Mouse (Mus musculus) thymus, postnatal 0 days (tissue): ENCODE results near the gene Ppp2r5a. TPM values are rescaled to one million over a fixed set of nuclear protein-coding genes. Genes with fewer than 3 reads are reported as not detected.

Experiments
- DNase-seq: peaks from one replicate; pipeline ENCODE4 v3.0.0-alpha.2; 2015; ENCODE audit warnings: low spot score
- polyA plus RNA-seq: library from polyadenylated mRNA; unstranded; fragments of >200 nt; fragmentation: Nextera tagmentation; extraction: Ambion mirVana; gene quantifications from 2 replicates; pipeline ENCODE4 v1.2.1, GENCODE M21; 2015

Gene Ppp2r5a
- polyA plus RNA-seq, 1 experiment from 2014 or later: 79.1 TPM

DNA sequence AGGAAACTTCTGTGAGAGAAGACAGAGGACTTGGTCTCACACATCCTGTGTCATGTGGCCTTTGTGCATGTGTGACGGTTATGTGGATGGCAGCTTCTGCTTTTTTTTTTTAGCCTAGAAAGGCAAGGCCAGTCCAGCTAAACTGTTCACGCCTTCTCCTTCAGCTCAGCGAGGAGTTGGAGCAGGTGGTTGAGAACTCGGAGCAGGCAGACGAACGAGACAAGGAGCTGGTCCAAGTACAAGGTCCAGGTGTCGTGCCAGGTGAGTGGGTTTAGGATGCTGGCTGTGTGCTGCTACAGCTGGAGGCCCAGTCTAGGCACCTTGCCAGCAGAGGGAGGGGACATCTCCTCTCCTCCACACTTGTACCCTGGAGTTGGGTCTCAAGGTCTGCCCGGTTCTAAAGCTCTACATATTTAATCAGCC is 75.0 kb downstream of the Ppp2r5a start:
- peak; percentile 13 for DNase-seq

DNA sequence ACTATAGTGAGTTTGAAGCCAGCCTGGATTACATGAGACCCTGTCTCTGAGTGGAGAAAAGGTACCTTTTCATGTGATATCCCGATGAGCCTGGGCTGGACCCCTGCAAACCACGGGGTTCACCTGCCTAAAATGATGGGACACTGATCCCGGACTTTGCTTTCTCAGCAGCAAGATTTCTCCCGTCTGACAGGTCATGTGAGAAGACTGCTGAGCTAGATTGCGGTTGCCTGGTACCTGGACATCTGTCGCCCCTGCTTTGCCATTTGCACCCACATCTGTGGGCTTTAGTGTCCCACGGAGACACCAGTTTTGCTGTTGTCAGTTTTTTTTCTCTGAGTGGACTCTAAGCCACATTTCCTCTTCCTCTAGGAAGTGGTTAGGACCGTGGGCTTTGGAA is 75.8 kb downstream of the Ppp2r5a start:
- DNase-seq: no peak

DNA sequence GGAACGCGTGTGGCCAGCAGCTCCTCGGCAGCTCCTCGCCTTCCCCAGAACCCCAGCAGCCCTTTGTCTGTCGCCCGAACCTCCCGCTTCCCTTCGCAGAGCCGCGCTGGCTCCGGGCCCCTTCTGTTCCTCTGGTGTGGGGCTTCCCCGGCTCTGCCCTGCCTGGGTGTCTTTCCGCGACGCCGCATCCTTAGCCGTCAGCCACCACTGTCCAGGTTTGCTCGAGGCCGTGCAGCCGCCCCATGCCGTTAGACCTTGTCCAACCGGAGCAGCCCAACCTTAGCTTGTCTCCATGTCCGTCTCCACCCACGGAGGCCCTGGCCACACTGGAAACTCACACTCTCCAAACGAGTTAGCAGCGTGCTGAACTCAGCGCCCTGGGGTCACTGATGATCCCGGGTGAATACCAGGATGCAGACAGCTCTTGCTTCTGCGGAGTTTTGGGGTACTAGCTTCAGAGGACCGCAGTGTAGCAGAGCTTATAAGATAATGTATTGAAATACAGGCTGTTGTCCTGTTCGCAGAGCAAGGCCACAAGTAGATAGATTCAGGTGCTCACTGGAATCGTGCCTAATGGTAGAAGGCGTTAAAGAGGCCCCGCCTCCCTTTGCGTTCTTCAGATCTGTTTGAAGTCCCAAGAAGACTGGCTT is 76.7 kb downstream of the Ppp2r5a start:
- DNase-seq: peak; percentile 66

DNA sequence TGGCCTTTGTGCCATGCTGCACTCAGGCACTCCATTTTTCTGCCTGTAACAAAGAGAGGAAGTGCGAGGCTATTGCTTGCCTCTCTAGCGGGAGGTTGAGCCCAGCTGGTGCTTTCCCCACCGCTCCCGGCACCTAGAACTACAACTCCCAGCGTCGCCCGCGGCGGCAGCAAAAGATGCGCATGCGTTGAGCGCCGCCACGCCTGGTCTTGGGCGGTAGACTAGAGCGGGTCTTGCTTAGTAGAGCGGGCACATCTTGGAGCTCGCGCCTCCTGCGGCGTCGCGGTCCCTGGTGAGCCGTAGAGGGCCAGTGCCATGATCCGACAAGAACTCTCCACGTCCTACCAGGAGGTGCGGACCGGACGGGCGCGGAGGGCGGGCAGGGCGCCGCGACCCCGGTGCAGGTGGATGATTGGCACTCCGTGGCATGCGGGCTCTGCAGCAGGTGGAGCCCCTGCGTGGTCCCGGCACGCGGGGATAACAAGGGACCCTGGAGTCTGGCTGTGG is 77.3 kb downstream of the Ppp2r5a start, which contains the start of gene Tmem206:
Gene Tmem206, plus strand, starts transcription at position 187 of the 507 bp plus-strand sequence.
- DNase-seq: peak; percentile 98

DNA sequence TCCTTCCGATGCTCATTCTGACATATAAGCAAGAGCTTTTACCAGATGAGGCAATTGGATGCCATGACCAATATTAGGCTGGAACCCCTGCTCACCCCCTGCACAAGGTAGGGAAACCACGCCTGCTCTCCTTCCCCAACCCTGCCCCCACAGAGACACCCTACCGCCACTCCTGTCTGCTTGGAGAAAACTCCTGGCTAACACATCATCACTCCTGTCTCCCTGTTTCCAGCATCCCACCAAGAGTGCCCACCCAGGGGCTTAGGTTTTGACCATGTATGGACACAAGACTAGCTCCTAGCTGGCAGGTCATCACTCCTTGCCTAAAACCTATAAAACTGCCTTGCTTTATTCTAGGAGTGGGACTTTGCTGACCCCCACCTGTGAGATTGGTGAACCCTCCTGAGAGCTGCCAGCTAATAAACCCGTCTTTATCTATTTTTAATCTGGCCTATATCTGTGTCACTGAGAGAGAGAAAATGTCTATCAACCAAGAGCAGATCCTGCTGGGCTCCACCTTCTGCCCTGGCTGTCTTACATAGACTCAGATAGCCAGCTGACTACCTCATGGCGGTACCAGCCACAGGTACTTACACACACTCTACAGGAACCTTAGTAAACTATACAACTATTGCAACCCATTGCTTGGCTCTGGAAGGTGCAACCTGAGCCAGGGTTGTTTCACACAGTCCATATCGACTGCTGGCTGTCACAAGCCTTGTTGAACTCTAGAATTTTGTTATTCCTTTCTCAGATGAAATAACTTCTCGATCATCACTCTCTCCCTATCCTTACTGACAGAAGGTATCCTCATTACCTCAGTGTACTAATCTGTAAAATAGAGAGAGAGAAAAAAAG is 78.1 kb downstream of the Ppp2r5a start:
- peak; percentile 14 for DNase-seq

DNA sequence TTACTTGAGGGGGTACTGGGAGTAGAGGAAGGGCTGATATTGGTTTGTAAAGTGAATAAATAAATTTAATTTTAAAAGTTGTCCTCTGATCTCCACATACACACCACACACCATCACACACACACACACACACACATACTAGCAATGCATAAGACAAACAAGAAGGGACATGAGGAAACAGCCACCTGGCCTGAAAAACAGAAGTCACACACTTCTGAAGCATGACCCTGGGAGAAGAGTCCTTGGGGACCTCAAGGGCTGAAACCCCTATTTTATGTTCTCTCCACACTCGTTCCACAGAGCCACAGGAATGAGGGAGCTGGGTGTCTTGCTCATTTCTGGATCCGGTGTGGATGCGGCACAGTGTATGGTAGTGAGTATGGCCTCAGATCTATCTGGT is 79.7 kb downstream of the Ppp2r5a start:
- DNase-seq: no peak

DNA sequence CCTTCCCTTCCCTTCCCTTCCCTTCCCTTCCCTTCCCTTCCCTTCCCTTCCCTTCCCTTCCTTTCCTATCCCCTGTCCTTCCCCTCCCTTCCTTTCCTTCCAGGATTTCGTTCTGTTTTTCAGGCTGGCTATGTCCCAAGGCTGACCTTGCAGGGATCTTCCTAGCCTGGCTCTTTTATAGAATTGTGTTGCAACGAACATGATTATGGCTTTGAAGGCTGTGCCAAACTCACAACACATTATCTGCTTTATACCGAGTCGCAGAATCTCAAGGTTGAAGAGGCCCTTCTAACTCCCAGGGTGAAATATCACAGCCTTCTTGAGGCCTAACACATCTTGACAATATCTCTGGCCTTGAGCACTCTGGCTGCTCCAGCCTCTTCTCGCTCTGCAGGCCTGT is 84.4 kb downstream of the Ppp2r5a start:
- DNase-seq: no peak

DNA sequence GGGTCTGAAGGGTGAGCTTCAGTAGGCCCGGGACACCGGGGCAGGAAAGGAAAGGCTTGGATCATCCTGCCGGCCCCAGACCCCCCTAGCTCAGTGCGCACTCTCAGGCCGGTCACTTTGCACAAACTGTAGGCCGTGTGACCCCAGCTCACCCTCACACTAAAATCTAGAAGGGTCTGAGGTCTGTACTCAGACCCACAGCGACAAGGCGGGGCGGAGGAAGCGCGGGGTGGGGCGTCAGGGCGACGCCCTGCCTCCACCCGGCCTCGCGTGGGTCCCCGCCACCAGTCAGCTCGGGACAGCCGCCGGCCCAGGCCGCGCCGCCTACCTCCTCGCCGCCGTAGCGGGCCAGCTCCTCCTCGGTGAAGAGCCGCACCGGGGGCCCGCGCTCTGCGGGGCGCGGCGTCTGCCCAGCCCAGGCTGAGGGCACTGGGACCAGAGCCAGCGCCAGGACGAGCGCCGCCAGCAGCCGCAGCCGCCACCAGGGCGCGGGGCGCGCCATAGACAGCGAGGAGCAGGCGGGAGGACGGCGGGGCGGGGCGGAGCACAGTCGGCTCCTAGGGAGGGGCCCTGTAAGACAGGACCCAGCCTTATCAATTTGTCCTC is 85.4 kb downstream of the Ppp2r5a start, which contains the start of gene Nenf:
Gene Nenf, minus strand, starts transcription at position 604 of the 606 bp plus-strand sequence.
- DNase-seq: peak; percentile 71

DNA sequence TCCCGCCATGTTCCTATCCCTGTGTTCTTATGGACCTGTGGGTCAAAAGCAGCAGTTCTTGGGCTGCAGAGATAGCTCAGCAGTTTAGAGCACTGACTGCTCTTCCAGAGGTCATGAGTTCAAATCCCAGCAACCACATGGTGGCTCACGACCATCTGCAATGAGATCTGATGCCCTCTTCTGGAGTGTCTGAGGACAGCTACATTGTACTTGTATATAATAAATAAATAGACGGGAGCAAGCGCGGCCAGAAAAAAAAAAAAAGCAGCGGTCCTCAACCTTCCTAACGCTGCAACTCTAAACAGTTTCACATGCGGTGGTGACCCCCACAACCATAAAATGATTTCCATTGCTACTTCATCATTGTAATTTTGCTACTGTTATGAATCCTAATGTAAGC is 86.3 kb downstream of the Ppp2r5a start:
- no peak for DNase-seq

DNA sequence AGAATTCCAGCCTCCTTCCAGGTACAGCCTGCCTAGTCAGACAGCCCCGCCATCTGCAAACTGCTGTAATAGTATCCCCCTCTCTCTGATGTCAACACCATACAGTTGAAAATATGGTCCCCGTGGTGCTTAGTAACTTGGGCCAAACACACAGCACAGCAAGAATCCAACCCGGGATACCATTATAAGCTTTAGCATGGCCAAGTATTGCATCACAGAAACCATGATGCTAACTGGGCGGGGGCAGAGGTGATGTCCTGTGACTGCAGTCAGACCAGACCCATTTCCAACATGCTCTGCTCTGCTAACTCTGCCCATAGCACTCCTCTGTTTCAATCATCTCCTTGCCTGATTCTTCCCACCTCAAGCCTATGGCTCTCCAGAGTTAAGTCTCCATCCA is 89.1 kb downstream of the Ppp2r5a start:
- no peak for DNase-seq

DNA sequence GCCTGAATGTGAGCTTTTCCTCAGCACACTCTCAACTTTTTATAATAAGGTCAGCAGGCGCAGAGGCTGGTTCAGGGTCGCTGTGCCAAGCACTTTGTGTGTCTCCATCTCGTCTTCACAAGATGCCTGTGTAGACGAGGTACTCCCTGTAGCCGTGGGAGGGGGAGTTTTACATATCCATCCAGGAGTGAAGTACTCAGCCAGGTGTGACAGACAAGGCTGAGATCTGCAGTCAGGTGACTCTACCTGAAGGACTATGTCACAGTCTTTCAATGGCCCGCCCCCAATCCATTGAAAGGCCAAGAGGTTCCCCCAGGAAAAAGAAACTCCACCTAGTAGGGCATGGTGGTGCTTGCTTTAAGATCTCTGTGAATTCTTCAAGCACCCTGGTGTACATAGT is 89.9 kb downstream of the Ppp2r5a start:
- DNase-seq: peak; percentile 26

DNA sequence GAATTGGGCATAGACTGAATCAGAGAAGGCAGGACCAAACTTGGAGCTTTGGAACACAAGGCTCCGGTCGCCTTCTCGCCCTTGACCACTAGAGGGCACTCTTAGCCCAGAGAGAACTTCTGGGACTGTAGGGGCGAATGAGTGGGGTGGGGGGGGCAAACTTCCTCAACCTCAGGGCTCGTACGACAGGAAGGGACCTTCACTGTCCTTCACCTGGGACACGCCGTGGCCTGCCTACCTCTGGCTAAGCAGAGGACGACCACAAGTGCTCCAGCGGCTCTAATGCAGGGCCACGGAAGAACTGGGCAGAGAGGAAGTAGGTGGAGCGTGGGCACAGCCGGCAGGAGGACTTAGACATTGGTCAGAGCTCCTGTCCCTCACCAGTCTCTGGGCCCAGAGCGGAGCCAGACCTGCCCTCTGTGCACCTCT is 90.5 kb downstream of the Ppp2r5a start:
- DNase-seq: peak; percentile 88

DNA sequence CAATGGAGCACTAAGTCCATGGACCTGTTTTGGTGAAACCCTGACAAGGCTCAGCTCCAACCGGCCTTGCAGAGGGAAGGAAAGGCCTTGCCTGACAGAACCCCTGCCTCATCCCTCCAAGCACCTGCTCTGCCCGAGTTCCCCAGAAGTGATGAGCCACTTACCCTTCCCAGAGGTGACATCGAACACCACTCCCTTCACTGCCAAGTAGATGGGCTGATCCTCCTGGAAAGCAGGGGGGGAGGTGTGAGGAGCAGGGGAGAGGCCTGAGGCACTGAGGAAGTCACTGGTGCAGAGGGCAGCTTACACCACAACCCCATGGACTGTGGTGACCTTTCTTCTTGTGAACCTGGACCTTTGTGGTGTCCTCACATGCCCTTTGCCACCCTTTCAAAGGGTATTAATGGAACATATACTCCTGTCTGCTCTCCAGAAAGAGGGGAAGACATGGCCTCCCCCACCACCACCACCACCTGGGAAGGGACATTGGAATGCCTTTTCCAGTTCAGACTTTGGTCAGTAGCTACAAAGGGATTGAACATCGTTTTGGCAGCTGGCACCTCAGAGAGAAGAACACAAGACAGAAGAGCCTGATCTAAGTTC is 91.7 kb downstream of the Ppp2r5a start:
- DNase-seq: no peak

DNA sequence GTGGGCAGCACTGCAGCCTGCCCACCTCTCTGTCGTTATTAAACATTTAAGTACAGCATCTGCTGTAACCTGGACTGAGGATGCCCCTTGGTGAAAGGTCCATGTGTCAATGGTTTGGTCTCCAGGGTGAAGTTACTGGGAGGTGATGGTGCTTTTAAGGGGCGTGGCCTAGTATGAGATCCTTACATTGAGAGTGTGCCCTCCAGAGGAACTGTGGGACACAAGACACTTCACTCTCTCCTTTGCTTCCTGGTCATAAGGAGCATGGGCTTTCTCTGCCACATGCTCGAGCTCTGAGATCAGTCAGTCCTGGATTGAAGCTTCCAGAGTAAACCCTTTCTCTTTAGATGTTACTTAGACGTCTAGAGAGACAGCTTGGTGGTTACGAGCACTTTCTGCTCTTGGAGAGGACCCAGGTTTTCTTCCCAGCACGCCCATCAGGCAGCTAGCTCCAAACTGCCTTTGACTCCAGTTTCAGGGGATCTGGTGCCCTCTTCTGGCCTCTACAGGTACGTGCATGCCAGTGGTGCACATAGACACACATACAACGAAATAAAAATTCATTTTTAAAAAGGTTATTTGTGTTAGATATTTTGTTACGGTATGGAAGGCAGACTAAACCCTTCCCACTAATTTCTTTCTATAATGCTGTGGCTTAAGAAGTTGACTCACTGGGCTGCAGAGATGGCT is 95.2 kb downstream of the Ppp2r5a start:
- DNase-seq: no peak

DNA sequence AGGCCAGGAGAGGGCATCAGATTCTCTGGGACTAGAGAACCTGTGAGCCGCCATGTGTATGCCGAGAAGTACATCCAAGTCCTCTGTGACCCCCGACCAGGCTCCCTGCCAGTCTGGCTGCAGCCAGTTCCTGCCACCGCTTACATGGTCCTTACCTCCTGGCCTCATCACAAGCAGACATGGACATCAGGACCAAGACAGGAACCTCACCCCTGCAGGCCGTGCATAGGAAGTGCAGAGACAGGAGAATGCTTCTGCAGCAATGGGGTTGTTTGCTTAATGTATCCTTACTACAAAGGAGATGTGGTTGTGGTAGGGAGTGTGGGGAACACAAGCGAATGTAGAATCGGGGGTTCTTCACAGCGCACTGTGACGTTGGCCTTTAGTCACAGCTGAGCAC is 96.8 kb downstream of the Ppp2r5a start:
- peak; percentile 26 for DNase-seq

DNA sequence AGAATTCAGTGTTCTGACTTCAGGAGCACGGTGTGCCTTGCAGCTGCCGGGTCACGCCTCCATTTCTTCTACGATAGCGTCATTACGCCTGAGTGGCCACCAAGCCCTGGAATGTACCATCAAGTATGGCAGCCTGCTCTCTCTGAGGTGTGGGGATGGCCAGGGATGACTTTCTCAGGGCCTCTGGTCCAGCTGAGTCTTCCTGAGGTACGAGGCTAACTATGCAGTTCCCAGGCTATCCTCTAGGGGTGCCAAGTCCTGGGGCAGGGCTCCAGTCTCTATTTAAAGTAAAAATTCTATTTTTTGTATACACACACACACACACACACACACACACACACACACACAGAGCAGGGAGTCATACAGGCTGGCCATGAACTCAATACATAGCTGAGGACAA is 97.5 kb downstream of the Ppp2r5a start:
- DNase-seq: peak; percentile 34

DNA sequence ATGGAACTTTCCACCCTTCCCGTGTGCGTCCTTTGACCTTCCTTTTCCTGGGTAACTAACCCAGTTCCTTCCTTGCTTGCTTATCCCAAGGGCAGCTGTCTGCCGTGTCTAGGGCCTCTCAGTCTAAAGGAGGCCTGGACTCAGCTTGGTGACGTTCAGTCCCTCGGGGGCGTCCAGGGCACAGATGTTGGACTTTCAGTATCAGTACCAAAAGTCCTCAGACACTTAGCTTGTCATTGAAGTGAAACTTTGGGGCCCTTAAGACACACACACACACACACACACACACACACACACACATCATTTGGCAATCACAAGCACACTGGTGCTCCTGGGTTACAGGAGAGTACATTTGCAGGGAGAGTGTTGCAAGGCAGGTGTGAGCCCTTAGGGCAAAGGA is 98.9 kb downstream of the Ppp2r5a start:
- no peak for DNase-seq

DNA sequence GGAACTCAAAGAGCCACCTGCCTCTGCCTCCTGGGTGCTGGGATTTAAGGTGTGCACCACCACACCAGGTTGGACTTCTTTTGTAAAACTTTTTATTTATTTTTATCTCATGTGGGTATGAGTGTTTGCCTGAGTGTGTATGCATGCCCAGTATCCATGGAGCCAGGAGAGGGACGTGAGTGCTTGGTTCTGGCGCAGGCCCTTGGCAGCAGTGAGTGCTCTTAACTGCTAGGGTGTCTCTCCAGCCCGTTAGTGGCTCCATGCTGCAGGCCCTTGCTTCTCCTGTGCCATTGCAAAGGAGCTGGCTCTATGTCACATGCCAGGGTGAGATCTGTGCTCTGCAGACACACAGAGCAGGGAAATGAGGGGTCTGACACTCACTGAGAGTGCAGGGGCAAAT is 99.3 kb downstream of the Ppp2r5a start:
- DNase-seq: no peak
